Mouse (Mus musculus): ENCODE data around the gene Gm3173. TPM values are rescaled to one million over a fixed set of nuclear protein-coding genes. Genes with fewer than 3 reads are reported as not detected.

Gm3173 gene
- polyA plus RNA-seq (2017; shearing (Covaris generic)) = not detected

DNA sequence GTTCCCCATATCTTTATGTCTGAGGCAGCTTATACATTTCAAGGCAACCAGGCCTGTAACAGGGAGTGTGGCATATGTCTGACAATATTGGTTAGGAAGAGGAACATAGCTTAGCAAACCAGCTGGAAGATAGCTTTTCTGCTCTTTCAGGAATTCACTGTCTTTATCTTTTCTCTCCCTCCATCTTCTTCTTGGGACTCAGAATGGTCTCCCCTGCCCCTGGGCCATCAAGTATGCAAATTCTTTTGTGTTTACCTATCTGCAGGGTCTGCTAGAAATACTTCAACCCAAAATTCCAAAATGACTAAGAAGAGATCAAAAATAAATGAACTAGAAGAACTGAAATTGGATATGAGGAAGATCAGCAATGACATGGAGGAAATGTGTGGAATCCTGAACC, at the start of gene Gm3173:
Gm3173 (plus strand) TSS at position 301 of the 400 bp plus-strand sequence.

DNA sequence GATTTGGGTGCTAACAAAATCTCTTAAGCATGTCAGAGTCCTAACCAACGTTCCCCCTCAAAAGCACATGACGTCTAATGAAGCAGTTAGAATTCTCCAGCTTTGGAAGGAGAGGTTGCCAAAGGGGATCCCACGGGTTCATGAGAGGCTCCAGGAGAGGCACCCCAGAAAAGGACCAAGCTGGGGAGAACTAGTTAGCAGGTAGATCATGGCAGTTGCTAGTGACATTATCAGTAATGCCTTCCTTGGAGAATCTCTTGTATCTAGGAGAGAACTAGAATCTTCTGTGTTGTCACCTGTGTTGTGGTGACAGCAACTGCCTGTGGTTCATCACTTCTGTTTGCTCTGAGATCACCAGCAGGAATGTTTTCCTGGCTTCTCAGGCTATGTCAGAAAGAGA, 33.6 kb upstream of the Gm3173 start, which contains the start of gene Gm3159:
Gm3159 (plus strand) TSS at position 301 of the 400 bp plus-strand sequence.

DNA sequence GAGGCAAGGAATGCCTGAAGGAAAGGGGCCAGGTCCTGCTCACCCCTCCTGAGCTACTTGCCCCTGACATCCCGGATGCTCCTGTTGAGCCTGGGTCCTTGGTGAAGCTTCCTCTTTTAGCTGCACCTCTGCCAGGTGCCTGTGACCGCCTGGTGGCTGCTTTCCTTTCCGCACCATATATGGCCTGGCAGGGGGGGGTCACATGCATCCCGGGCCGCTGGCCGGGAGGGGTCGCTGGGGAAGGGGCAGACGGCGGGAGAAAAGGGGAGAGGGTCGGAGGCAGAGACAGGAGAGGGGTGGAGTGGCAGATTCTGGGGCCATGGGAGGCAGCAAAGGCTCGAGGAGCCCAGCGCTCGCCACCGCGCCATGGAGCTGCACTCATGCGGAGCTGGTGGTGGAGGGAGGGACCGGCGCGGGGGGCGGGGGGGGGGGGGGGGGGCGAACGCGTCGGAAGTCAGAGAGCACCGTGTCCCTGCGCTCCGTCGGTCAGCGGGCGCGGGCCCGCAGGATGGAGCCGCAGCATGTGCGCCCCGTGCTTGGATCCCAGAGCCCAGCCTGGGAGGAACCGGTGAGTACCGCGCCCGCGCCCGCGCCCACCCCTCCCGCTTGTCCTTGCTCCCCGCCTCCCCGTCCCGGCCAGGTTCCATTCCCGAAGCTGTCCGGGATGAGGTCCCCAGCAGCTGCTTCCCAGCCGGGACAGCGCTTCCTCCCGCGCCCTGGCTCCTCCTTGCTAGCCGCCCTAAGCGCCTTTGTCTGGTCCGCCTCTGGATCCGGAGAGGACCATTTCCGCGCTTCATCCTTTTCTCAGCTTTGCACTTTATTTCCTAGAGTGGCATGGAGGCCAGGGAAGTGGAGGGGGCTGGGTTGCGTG, 15.6 kb upstream of the Gm3173 start, which contains the start of gene Gm3164:
Gm3164 (plus strand) TSS at position 484 of the 871 bp plus-strand sequence.

DNA sequence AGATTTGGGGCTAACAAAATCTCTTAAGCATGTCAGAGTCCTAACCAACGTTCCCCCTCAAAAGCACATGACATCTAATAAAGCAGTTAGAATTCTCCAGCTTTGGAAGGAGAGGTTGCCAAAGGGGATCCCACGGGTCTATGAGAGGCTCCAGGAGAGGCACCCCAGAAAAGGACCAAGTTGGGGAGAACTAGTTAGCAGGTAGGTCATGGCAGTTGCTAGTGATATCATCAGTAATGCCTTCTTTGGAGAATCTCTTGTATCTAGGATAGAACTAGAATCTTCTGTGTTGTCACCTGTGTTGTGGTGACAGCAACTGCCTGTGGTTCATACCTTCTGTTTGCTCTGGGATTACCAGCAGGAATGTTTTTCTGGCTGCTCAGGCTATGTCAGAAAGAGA, 50.7 kb downstream of the Gm3173 start, which contains the start of gene Gm3182:
Gm3182 (plus strand) TSS at position 301 of the 400 bp plus-strand sequence.

DNA sequence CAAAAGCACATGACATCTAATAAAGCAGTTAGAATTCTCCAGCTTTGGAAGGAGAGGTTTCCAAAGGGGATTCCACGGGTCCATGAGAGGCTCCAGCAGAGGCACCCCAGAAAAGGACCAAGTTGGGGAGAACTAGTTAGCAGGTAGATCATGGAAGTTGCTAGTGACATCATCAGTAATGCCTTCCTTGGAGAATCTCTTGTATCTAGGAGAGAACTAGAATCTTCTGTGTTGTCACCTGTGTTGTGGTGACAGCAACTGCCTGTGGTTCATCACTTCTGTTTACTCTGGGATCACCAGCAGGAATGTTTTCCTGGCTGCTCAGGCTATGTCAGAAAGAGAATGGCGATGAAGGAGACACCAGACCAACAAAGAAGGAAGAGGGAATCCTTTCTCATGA, 124.3 kb downstream of the Gm3173 start, which contains the start of gene Gm3047:
Gm3047 (plus strand) TSS at position 301 of the 400 bp plus-strand sequence.

Other genes starting within 250 kb of the Gm3173 start
- gene Gm2974, start 248.4 kb upstream of the Gm3173 start, polyA plus RNA-seq (2017; shearing (Covaris generic)) = not detected
- not detected for gene Gm3138, start 181.4 kb upstream of the Gm3173 start, polyA plus RNA-seq (2017; shearing (Covaris generic))
- gene Gm3149, start 113.7 kb upstream of the Gm3173 start, polyA plus RNA-seq (2017; shearing (Covaris generic)) = not detected
- not detected for gene 2610042L04Rik, start 96.2 kb upstream of the Gm3173 start, polyA plus RNA-seq (2017; shearing (Covaris generic))
- gene Gm3159, start 33.5 kb upstream of the Gm3173 start, polyA plus RNA-seq (2017; shearing (Covaris generic)) = not detected
- not detected for gene Gm3164, start 15.5 kb upstream of the Gm3173 start, polyA plus RNA-seq (2017; shearing (Covaris generic))
- not detected for gene Gm3182, start 50.8 kb downstream of the Gm3173 start, polyA plus RNA-seq (2017; shearing (Covaris generic))
- gene Gm3047, start 124.4 kb downstream of the Gm3173 start, polyA plus RNA-seq (2017; shearing (Covaris generic)) = not detected
- not detected for gene Gm8159, start 201.4 kb downstream of the Gm3173 start, polyA plus RNA-seq (2017; shearing (Covaris generic))
- not detected for gene Gm3239, start 233.2 kb downstream of the Gm3173 start, polyA plus RNA-seq (2017; shearing (Covaris generic))

Data from effector memory CD4-positive, alpha-beta T cell, adult 7 months (primary cell).